13 mouse cellular contexts compared by ENCODE assay signal in the genomic region with DNA sequence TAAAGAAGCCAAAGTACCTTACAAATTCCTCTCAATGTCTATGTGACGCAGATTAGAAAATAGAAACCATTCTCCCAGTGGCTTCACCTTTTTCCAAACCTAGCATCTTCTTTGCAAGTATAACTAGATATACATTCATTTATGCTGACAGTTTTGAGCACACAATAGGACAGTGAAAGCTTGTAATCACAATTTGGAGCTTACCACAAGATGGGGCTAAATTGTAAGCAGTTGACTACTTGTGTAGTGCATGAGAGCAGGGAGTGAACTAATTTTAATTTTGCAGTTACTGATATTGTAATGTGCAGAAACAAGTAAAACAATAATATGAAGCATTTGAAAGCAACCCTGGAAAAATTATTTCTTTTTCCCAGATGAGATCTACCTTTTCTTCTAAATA. TPM values are rescaled to one million over a fixed set of nuclear protein-coding genes. Genes with fewer than 3 reads are reported as not detected.
DNase-seq lines count a peak whose midpoint lies in the region; ATAC-seq lines count a peak whose summit lies in the region.
"Had no signal": no experiment of that assay in that cellular context is flagged by ENCODE, and none has a peak within 500 bp of the region (broad histone marks: within the 10 kb centered on the region; RNA-seq: fewer than 3 reads in every experiment).

No protein-coding gene starts in this region.

- WGBS in forebrain, embryonic 14.5 days, result 94% methylated on average over 1 of the region's 1 CpGs
- 96% methylated on average over 1 of the region's 1 CpGs for WGBS in forebrain, embryonic 10.5 days

- no peaks in the 10 kb centered on the region for H3K36me3 ChIP-seq in forebrain, embryonic 14.5 days (ENCODE audit: control insufficient read depth, insufficient read depth, low read length)
- H3K36me3 ChIP-seq in forebrain, embryonic 10.5 days (replicated peaks), result no peaks in the 10 kb centered on the region
- H3K36me3 ChIP-seq: kidney, embryonic 15.5 days; lung, embryonic 15.5 days; midbrain, embryonic 12.5 days had no signal

- intact Hi-C loops in left cerebral cortex, postnatal 10 days (cut with DNase I), result no loop called here

- DNase-seq in forebrain, embryonic 14.5 days (ENCODE audit: low spot score), result peak; percentile 62
- DNase-seq in forebrain, embryonic 10.5 days (ENCODE audit: extremely low spot score, low spot score), result no peak
- DNase-seq in layer of hippocampus, adult 9-10 months (ENCODE audit: low spot score), result peak; percentile 44
- no peak for DNase-seq in layer of hippocampus, postnatal 36 days
- peak; percentile 11 for DNase-seq in A20 (ENCODE audit: low read depth, low spot score)
- peak; percentile 24 for DNase-seq in brain, embryonic 18.5 days (ENCODE audit: low read depth, low spot score)
- no peak for DNase-seq in testis, postnatal 10 days (ENCODE audit: low spot score)
- no peak for DNase-seq in left cerebral cortex, postnatal 10 days (ENCODE audit: extremely low spot score in 1 of 2, low spot score in 2 of 2)
- DNase-seq: adrenal gland, adult 2 months; thymus, postnatal 14 days had no signal

- H3K27me3 ChIP-seq in forebrain, embryonic 14.5 days (replicated peaks; ENCODE audit: control insufficient read depth, insufficient read depth, low read length), result no peaks in the 10 kb centered on the region
- H3K27me3 ChIP-seq in forebrain, embryonic 10.5 days (ENCODE audit: poor library complexity, severe bottlenecking), result no peaks in the 10 kb centered on the region
- H3K27me3 ChIP-seq: kidney, embryonic 15.5 days; lung, embryonic 15.5 days; midbrain, embryonic 12.5 days had no signal

- H3K4me3 ChIP-seq in forebrain, embryonic 14.5 days (ENCODE audit: low read depth, low read length), result no peak overlapping the region
- H3K4me3 ChIP-seq in forebrain, embryonic 10.5 days, result no peak overlapping the region
- H3K4me3 ChIP-seq: kidney, embryonic 15.5 days; lung, embryonic 15.5 days; midbrain, embryonic 12.5 days had no signal

- H3K9me3 ChIP-seq in forebrain, embryonic 14.5 days (replicated peaks; ENCODE audit: control insufficient read depth, low read length), result no peaks in the 10 kb centered on the region
- H3K9me3 ChIP-seq in forebrain, embryonic 10.5 days, result no peaks in the 10 kb centered on the region
- H3K9me3 ChIP-seq: kidney, embryonic 15.5 days; lung, embryonic 15.5 days; midbrain, embryonic 12.5 days had no signal

- 0 out of 2 replicates have a peak overlapping the region, but pooled peaks have one; percentile 21 for H3K27ac ChIP-seq in forebrain, embryonic 14.5 days (ENCODE audit: low read depth, low read length)
- H3K27ac ChIP-seq in forebrain, embryonic 10.5 days, result no peak overlapping the region
- H3K27ac ChIP-seq: kidney, embryonic 15.5 days; lung, embryonic 15.5 days; midbrain, embryonic 12.5 days had no signal

- ATAC-seq in forebrain, embryonic 14.5 days, result peak; percentile 84; the same call in 1 of the 2 replicates

- no peak overlapping the region for H3K4me2 ChIP-seq in forebrain, embryonic 14.5 days (ENCODE audit: low read length)
- H3K4me2 ChIP-seq: kidney, embryonic 15.5 days; lung, embryonic 15.5 days; midbrain, embryonic 12.5 days had no signal

- H3K4me1 ChIP-seq in forebrain, embryonic 14.5 days (ENCODE audit: control insufficient read depth, insufficient read depth, low read length), result no peaks in the 10 kb centered on the region
- H3K4me1 ChIP-seq in forebrain, embryonic 10.5 days, result no peaks in the 10 kb centered on the region
- H3K4me1 ChIP-seq: kidney, embryonic 15.5 days; lung, embryonic 15.5 days; midbrain, embryonic 12.5 days had no signal

- H3K9ac ChIP-seq in forebrain, embryonic 14.5 days (ENCODE audit: low read length), result no peak overlapping the region
- H3K9ac ChIP-seq: kidney, embryonic 15.5 days; lung, embryonic 15.5 days; midbrain, embryonic 12.5 days had no signal

RNA-seq across cellular contexts. Expression of a gene that starts 13.9 kb away (rescaled TPM):
- 2.8 and 5.0 TPM in 2 replicates for polyA plus RNA-seq in forebrain, embryonic 14.5 days (2014; fragmentation: Nextera tagmentation; extraction: Ambion mirVana)
- polyA plus RNA-seq in forebrain, embryonic 10.5 days (2016; fragmentation: Nextera tagmentation; extraction: Ambion mirVana), result 2.8 and 4.0 TPM in 2 replicates
- 10 to 100 TPM; 65.2 to 68.6 TPM for total RNA-seq in layer of hippocampus, postnatal 36 days (2021)
- 10 to 100 TPM; 85.4 to 86.2 TPM for total RNA-seq in left cerebral cortex, postnatal 10 days (2021)

Comparison
In these comparisons a context has a peak if more than half of its experiments do, and no peak if none do; other contexts are left out.
1. DNase-seq: peak in forebrain, embryonic 14.5 days (single experiment), layer of hippocampus, adult 9-10 months (single experiment), A20 (single experiment) and brain, embryonic 18.5 days (single experiment); none in forebrain, embryonic 10.5 days (single experiment), layer of hippocampus, postnatal 36 days (0 of 2), testis, postnatal 10 days (single experiment) and left cerebral cortex, postnatal 10 days (0 of 2).